Mouse (Mus musculus): ENCODE measurements around the gene Psmd4.
"Not testable (repeated sequence)": the region's sequence is repeated elsewhere in the genome, so short reads cannot be mapped to it uniquely, and the experiment has no call there.

Psmd4 gene

DNA sequence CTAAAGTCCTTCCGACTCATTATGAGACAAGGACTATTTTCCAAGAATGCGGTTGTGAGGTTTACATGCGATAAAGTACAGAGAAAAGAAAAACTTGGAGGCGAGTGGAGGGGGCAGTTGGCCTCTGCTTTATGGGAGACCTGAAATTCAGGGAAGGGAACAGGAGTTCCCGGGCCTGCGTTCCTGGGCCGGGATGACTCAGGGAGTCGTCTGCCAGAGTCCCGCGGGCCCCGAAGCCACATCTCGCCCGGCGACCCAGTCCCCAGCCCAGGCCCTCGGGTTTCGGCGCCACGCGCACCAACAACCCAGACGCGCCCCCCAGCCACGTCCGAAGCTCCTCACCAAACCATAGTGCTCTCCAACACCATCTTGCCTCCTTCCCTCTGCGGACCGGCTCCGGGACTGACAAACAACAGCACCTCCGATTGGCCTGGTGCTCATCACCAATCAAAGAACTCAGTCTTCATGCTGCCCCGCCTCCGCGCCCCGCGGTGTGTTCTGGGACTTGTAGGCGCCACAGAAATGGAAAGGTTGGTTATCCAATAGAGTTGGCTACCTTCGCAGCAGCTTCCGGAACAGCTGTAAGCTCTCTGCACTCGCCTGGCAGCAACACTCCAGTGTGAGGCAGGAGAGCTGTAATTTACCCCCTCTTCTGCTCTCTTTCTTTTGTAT, at the start of gene Psmd4:
Gene Psmd4 (minus strand): TSS at position 449 of the 672 bp plus-strand sequence.
- peak; percentile 95 for DNase-seq (ENCODE audit: low spot score)

DNA sequence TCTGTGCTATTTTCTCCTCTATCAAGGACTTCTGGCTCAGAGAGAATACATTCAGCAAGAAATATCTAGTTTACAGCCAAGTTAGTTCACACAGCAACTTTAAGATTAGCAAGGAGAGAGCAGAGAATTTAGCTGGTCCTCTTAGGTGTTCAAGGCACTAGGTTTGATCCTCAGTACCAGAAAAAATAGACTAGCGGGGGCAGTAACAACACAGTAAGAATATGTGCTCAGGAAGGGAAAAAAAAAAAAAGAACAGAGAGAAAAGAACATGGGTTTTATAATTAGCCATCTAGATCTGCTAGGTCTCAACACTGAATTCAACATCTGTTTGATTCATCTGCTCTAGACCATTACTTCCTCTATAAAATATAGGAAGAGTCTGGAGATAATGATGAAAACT, 45.7 kb upstream of the Psmd4 start:
- DNase-seq (ENCODE audit: low spot score), result no peak

DNA sequence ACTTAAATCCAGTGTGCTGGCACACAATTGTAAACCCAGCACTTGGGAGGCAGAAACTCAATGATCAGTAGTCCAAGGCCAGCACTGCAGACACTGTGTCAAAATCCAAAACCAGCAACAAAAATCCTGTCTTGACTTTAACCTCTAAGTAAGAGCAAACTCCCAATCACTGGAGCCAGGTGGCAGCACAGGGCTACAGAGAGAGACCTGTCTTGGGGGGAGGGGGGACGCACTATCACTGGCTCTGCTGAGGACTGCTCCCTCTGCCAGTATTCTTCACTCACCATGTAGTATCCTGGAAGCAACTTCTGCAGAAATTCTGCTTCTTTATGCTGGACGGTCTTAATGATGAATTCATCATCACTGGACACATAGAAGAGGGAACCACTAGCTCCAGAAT, 29.2 kb upstream of the Psmd4 start:
- no peak for DNase-seq (ENCODE audit: low spot score)

DNA sequence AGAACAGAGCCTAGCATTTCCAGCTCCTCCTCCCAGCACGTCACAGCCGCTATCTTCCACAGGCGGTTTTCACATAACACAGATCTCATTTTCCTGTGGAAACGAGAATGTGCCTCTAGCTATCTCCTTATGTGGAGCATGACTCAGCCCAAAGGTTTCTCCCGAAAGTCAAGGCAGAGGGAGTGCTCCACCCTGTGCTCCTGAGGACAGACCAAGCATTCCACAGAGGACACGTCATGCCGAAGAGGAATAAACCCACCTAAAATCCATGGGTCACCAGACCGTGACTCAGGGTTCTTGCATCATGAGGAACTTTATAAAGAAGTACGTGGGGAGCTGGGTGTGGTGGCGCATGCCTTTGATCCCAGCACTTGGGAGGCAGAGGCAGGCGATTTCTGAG, 24.2 kb upstream of the Psmd4 start:
- peak; percentile 29 for DNase-seq (ENCODE audit: low spot score)

DNA sequence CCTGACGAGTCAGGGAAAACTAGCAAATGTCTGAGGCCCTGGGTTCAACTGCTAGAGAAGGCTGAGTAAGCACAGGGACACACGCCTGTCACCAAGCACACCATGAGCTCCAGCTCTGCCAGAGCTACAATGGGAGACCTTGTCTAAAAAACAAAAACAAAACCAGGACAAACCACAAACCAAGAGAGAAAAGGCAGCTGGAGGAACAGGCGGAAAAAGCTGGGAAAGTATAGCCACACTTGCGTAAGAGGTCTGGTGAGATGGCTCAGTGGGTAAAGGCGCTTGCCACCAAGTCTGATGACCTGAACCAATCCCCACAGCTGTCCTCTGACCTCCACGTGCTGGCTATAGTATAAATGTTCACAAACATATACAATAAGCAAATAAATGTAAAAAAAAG, 23.7 kb upstream of the Psmd4 start:
- no peak for DNase-seq (ENCODE audit: low spot score)

DNA sequence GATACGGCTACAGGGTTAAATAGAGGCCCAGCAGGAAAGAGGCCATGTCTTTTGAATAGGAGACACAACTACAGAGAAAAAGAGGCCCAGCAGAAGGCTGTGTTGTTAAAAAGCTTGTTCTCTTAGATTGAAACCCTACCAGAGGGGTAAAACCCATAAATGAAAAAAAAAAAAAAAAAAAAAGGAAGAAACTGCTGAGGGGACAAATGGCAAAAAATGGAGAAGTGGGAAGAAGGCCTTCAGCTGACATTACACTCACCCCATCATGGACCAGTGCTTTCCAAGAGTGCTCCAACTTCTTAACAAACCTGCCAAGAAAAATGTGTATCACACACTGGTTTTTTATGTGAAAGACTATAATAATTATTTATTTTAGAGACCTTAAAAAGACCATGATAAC, 23.1 kb upstream of the Psmd4 start:
- no peak for DNase-seq (ENCODE audit: low spot score)

DNA sequence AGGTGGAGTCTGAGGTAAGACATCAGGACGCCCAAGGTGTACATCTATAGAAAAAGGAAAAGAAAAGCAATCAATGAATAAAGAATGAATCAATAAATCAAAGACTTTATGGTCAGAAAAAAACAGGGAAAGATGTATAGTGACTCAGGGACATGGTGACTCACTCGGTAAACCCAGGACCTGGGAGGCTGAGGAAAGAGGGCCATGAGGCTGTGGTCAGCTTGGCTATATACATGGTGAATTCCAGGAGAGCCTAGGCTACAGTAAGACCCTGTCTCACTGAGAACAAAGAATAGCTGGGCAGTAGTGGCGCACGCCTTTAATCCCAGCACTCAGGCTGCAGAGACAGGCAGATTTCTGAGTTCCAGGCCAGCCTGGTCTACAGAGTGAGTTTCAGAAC, 21.3 kb upstream of the Psmd4 start:
- no peak for DNase-seq (ENCODE audit: low spot score)

DNA sequence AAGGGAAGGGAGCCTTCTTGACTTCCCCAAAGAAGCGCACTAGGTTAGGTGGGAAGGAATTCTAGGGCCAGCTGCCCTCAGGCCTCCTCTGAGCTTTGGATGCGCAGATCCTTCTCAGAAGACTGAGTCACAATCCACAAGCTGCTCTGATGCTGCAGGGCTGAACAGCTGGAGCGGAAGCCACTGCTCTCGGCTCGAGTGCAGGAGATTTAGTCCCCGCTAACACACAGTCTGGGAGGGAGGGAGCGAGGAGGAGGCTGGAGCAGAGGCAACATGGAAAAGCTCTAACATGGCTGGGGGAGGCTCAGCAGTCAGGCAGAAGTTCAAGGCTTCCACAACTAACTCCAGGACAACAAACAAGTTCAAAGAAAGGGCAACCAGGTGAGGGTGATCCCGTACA, 15.7 kb upstream of the Psmd4 start:
- DNase-seq (ENCODE audit: low spot score), result no peak

DNA sequence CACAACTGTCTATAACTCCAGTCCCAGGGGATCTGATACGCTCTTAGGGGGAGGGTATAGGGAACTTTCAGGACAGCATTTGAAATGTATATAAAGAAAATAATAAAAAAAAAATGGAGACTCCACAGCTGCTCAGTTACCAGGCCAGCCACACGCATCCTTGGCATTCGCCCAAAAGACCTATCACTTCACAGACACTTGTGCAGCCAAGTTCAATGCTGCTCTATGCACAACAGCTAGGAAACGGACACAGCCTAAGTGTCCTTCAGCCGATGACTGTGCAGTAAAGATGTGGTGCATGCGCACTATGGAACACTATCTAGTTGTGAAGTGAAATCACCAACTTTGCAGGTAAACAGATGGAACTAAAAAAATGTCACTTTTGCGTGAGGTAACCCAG, 13.9 kb upstream of the Psmd4 start:
- DNase-seq (ENCODE audit: low spot score), result no peak

DNA sequence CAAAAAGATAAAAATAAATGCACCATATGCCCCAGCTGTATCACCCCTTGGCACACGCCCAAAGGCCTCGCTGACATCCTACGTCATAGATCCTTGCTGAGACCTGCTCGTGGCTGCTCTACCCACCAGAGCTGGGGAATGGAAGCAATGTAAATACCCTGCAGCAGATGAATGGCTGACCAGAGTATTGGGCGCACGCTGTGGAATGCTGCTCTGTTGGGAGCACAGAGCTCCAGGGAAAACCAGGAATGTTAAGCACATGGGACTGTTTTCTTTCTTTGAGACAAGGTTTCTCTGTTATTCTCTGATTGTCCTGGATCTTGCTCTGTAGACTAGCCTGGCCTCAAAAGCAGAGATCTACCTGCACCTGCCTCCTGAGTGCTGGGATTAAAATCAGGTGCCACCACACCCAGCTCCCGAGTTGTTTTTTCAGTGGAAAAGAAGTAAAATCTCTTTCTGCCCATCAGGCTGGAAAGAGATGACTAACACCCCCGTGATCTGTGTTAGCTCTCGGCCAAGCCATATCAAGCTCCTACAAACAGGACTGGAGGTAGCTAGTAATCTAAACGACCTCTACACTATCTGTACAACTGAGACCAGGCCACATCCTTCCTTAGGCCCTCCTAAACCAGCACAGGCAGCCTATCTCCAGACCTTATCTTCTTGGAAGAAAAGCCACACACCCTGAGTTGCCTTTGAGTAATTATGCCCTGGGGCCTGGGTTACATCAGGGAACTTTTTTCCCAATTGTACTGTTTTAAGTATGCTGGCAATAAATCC, 12.3 kb upstream of the Psmd4 start:
- peak; percentile 29 for DNase-seq (ENCODE audit: low spot score)

DNA sequence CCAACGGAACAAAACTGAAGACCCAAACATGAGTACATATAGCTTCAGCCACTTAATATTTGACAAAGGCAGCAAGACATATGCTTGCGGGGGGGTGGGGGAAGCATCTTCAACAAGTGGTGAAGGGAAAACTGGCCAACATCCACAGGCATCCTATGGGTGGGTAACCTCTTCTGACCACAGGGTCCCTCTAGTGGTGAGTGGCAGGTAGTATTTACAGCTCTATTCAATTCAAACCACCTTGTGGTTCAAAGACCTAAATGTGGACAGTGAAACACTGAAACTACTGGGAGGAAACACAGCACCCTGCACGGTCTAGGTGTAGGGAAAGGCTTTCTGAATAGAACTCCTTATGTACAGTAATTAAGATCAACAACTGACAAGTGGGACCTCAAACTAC, 11.3 kb upstream of the Psmd4 start:
- no peak for DNase-seq (ENCODE audit: low spot score)

DNA sequence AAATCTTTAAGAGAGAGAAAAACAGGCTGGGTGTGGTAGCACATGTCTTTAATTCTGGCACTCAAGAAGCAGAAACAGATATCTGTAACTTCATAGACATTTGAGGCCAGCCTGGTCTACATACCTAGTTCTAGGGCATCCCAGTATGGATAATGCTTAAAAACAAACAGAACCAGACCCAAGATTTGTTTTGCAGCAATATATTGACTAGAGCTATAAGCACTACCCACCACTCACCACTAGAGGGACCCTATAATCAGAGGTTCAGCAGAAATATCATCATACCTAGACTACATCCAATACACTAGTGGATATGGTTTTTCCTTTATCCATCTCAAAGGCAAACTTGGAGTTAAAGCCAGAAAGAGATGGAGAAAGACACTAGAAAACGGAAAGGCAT, 10.5 kb upstream of the Psmd4 start:
- DNase-seq (ENCODE audit: low spot score), result no peak

DNA sequence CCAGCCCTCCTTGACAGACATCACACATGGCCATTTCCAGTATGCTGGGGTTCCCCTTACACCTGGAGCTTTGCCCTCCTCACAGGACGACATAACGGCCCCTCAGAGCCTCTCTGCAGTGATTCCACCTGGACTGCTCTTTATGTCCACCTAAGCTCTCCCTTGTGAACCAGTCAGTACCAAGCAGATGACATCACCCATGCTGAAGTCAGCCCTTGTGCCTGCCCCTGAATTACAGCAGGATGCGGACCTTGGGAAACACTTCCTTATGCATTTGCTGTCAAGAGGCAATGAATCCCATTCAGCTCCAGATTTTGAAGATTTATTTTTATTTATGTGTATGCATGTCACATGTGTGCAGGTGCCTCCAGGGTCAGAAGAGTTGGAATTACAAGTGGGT, 5.5 kb upstream of the Psmd4 start:
- no peak for DNase-seq (ENCODE audit: low spot score)

DNA sequence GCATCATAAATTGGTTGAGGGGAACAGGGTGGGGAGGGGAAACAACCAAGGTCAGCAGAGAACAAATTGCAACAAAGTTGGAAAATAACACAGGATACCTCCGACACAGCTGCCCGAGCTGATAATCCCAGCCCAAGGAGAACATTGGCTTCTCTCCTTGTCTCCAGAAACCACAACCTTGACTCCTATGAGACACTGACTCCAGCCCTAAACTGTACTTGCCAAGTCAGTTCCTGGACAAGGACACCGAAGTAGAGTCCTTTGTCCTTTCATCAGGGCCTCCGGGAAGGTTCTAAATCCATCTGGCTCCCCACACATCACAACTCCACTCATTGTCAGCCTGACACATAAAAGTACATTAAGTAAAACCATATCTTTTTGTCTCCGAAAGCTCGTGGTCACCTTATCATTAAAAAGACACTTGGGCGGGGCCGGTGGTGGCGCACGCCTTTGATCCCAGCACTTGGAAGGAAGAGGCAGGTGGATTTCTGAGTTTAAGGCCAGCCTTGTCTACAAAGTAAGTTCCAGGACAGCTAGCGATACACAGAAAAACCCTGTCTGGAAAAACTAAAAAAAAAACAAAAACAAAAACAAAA, 4.1 kb upstream of the Psmd4 start:
- DNase-seq (ENCODE audit: low spot score), result peak; percentile 76

DNA sequence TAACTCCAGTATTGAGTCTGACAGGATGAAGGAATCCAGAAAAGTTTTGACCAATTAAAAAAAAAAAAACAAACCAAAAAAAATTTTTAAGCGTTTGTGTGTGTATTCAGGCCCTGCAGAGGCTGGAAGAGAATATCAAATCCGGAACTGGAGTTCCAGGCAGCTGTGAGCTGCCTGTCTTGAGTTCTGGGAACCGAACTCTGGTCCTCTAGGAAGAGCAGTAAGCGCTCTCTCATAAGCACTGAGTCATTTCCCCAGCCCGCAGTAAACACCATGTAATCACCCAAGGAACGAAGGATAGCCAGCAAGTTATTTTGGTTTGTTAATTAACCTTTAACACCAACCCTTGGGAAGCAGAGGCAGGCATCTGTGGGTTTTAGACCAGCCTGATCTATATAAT, 837 bp upstream of the Psmd4 start:
- DNase-seq (ENCODE audit: low spot score), result no peak

DNA sequence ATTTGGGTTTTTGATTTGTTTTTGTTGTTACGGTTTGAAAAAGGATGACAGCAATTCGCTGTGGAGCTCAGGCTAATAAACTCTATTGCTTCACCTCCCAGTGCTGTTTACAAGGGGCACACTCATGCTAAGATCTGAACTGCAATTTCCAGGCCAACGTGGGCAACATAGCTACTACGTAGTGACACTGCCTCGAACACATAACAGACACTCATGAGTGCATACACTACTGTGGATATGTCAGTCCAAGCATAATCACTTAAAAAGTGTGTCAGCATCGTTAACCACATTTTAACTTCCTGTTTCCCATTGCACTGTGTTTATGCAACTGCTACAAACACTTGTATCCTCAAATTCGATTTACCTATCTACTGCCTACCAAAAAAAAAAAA, 420 bp upstream of the Psmd4 start:
- no peak for DNase-seq (ENCODE audit: low spot score)

DNA sequence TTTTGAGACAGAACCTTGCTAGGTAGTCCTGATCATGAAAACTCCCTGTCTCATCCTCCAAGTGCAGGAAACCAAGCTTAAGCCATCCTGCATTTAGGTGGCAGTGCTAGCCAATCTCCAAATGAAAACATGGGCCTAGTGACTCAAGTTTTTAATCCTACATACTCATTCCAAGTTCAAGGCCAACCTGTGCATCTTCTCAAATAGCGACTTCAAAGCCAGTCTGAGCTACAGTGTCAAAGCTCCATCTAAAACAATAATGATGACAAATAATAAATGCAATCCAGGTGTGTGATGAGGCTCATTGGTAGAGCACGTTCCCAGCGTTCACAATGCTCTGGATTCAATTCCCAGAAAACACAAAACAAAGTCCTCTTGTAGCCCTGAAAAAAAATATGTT, 789 bp downstream of the Psmd4 start:
- no peak for DNase-seq (ENCODE audit: low spot score)

DNA sequence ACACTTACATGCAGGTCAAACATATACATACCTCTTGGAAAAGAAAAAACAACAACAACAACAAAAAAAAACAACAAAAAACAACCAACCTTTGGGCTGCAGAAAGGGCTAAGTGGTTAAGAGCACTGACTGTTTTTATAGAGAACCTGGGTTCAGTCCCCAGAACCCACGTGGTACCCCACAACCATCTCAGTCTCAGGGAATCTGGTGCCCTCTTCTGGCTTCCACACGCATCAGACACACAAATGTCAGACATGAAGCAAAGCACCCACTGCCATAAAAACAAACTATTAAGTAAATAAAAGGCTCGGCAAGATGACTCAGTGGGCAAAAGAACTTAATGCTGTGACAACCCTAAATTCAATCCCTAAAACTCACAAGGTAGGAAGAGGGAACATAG, 12.5 kb downstream of the Psmd4 start:
- no peak for DNase-seq (ENCODE audit: low spot score)

DNA sequence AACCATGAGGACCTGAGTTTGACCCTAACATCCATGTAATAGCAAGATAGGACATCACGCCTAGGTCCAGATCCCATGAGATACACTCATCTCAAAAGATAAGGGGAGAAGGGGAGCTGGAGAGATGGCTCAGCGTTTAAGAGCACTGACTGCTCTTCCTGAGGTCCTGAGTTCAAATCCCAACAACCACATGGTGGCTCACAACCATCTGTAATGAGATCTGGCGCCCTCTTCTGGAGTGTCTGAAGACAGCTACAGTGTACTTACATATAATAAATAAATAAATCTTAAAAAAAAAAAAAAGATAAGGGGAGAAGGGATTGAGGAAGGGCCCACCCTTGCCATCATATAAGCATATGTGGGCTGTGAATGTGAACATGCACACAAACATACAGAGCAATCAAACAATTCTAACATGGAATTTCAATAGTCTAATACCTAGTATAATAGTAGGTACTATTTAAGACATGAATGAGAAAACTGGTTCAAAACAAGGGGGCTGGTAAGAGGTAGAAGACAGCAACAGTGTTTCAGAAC, 13.1 kb downstream of the Psmd4 start:
- DNase-seq (ENCODE audit: low spot score), result not testable (repeated sequence)

DNA sequence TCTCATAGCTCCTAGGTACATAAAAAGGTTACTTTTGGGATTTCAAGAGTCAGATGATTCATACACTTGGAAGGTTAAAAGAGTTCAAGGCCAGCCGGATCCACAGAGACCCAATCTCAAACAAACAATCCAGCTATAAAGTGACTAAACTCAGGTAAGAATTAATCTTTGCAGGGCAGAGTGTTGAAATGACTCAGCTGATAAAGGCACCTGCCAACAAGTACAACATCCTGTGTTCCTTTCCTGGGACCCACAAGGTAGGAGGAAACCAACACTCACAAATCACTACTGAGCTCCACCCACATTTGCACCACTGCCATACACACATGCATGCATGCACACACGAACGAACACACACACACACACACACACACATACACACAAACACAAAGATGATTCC, 13.8 kb downstream of the Psmd4 start:
- DNase-seq (ENCODE audit: low spot score), result no peak

DNA sequence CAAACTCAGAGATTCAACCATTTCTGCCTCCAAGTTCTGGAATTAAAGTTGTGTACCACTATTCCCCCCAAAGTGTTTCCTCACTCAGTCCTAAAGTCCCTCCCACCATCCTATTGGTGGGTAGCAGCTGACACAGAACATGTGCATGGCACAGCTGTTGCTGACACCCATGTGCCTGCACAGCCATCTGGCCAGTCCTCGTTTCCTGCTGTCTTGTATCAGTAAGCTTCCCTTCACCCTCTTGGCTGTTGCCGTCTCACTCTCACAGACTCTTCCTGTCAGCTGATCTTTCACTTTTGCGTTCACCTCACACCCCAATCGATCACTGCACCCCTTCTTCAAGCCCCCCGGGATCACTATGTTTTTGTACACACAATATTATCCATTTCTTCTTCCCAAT, 14.7 kb downstream of the Psmd4 start:
- DNase-seq (ENCODE audit: low spot score), result no peak

DNA sequence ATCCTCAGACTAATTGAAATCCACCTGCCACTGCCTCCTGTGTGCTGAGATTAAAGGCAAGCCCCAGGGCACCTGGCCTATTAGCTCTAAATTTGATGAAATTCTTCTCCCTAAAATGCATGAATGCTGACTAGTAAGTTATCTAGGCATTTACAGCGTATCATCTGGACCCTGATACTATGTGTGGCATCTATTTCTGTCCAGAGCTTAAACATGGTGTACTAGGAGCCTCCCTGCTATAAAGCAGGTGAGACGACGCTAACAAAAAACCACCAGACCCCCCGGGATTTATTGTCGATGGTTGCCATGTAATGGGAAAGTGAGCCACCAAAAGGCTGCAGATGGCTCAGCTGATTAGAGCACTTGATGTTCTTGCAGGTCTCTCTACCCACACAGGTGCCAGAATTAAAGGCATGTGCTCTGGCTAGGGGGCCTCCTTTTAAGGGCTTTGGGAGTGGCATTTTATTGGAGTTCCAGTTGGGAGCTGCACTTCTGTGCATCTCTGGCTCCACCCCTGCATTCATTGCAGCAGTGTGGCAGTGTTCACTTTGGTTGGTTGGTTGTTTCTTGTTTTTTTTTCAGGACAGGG, 15.3 kb downstream of the Psmd4 start:
- DNase-seq (ENCODE audit: low spot score), result no peak

DNA sequence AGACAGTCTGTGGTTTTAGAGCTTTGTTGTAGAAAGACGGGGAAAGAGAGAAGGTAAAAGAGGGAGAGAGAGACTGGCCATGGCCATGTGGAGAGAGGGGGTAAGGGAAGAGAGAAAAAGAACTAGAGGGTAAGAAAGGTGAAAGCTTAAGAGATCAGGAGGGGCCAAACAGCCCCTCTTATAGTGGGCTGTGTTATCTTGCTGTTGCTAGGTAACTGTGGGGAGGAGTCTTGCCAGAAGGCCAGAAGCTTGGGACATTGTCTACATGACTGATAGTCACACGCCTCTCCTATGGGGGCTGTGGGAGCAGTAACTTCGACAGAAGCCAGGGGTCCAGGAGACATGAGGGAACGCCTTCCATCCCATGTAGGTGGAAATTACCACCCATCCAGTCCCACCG, 17.2 kb downstream of the Psmd4 start:
- no peak for DNase-seq (ENCODE audit: low spot score)
